Mouse (Mus musculus) heart, adult 2 months (tissue): ENCODE results near the gene Enah. TPM values are rescaled to one million over a fixed set of nuclear protein-coding genes. Genes with fewer than 3 reads are reported as not detected.

Experiments used
- DNase-seq, 2 experiments: peaks; one replicate each; pipeline ENCODE4 v3.0.0; 2021
- H3K27ac ChIP-seq: fragments of 200-600 bp; 2 replicates; pipeline ENCODE4 v1.8.1; 2022
- H3K27me3 ChIP-seq: fragments of 200-500 bp; 2 replicates; pipeline ENCODE4 v1.6.1; 2012; ENCODE audit warnings: mild to moderate bottlenecking, low read length, inconsistent platforms, mixed read lengths; ENCODE audit not compliant: control insufficient read depth, insufficient read depth
- H3K36me3 ChIP-seq: fragments of 200-500 bp; 2 replicates; pipeline ENCODE4 v1.6.1; 2012; ENCODE audit warnings: low read length, inconsistent platforms; ENCODE audit not compliant: control insufficient read depth, insufficient read depth
- H3K4me1 ChIP-seq: fragments of 200-500 bp; 2 replicates; pipeline ENCODE4 v1.6.1; 2011; ENCODE audit warnings: low read length; ENCODE audit not compliant: control insufficient read depth, insufficient read depth
- H3K4me3 ChIP-seq: fragments of 200-600 bp; 2 replicates; pipeline ENCODE4 v1.8.1; 2022
- H3K79me2 ChIP-seq: fragments of 200-500 bp; replicated peaks from 2 replicates; pipeline ENCODE4 v1.6.1; 2012; ENCODE audit warnings: mild to moderate bottlenecking, inconsistent platforms, low read length, moderate library complexity, mixed read lengths; ENCODE audit not compliant: control insufficient read depth, insufficient read depth
- H3K9ac ChIP-seq: fragments of 200-500 bp; 2 replicates; pipeline ENCODE4 v1.6.1; 2012; ENCODE audit warnings: low read depth, mild to moderate bottlenecking, control low read depth, inconsistent platforms, low read length, mixed read lengths
- CTCF ChIP-seq: fragments of 200-600 bp; IDR thresholded peaks from 2 replicates; pipeline ENCODE4 v1.8.1; 2022; ENCODE audit warnings: antibody characterized with exemption, mild to moderate bottlenecking, moderate library complexity
- EP300 ChIP-seq: fragments of 200-500 bp; IDR thresholded peaks from 2 replicates; pipeline ENCODE4 v1.6.1; 2011; ENCODE audit warnings: low read depth, low read length, control low read depth; ENCODE audit not compliant: insufficient read depth
- POLR2A ChIP-seq: fragments of 200-500 bp; IDR thresholded peaks from 2 replicates; pipeline ENCODE4 v1.6.1; 2011; ENCODE audit warnings: mild to moderate bottlenecking, low read depth, low read length, control low read depth; ENCODE audit not compliant: insufficient read depth
- WGBS: fragments of 180-500 bp; shearing (Covaris S2); methylation state at CpG from one replicate; pipeline ENCODE4 v1.1.7; 2018; 5-methylcytosine and 5-hydroxymethylcytosine counted together
- intact Hi-C: fragments of 180-260 bp; cut with DNase I; formaldehyde crosslinking; loops from one replicate; pipeline ENCODE4 v1.15.1; 2025
- polyA plus RNA-seq: library from polyadenylated mRNA; depleted of rRNA; stranded (reverse); fragments of >200 nt; gene quantifications from 2 replicates; pipeline ENCODE4 v1.2.3, GENCODE M21; 2012
- total RNA-seq, 2 experiments: library from RNA; stranded (reverse); gene quantifications; 2 replicates each; pipeline ENCODE4 v1.2.3; 2021

Gene Enah
- total and polyA plus RNA-seq, 3 experiments, result 28.3 to 124 (median 101) TPM

GRCm38 (mm10) chr1:182061203-182061602 is 41.4 kb upstream of the Enah start:
- no peak overlapping the region for H3K9ac ChIP-seq
- DNase-seq, result no peak
- H3K27me3 ChIP-seq, result no peaks in the 10 kb centered on the region
- H3K36me3 ChIP-seq, result no peaks in the 10 kb centered on the region
- no peak overlapping the region for H3K27ac ChIP-seq
- H3K4me3 ChIP-seq, result no peak overlapping the region
- TF ChIP-seq POLR2A, result no peak
- TF ChIP-seq CTCF, result no peak
- TF ChIP-seq EP300, result no peak
- intact Hi-C loops, result no loop called here
- no peaks in the 10 kb centered on the region for H3K79me2 ChIP-seq
- 84% methylated on average over 4 of the region's 4 CpGs for WGBS
- no peaks in the 10 kb centered on the region for H3K4me1 ChIP-seq

- Histone ChIP-seq H3K79me2 (no peaks in the 10 kb centered on the region), H3K4me1 (no peaks in the 10 kb centered on the region), H3K27ac (no peak overlapping the region), H3K27me3 (no peaks in the 10 kb centered on the region), H3K9ac (no peak overlapping the region), H3K4me3 (no peak overlapping the region), H3K36me3 (no peaks in the 10 kb centered on the region)
- no peak for TF ChIP-seq EP300
- TF ChIP-seq CTCF, result no peak
- TF ChIP-seq POLR2A, result no peak
- no peak for DNase-seq
- 83% methylated on average over 5 of the region's 5 CpGs for WGBS
- intact Hi-C loops, result no loop called here
These were observed 40.0 kb upstream of the Enah start for GRCm38 (mm10) chr1:182059806-182060205.

- H3K79me2 ChIP-seq, result no peaks in the 10 kb centered on the region
- H3K27me3 ChIP-seq, result no peaks in the 10 kb centered on the region
These were observed 38.2 kb upstream of the Enah start for GRCm38 (mm10) chr1:182057998-182058397.

GRCm38 (mm10) chr1:182055122-182055521 is 35.3 kb upstream of the Enah start:
- TF ChIP-seq POLR2A (no peak), CTCF (no peak), EP300 (no peak)
- H3K4me3 ChIP-seq, result no peak overlapping the region
- H3K79me2 ChIP-seq, result no peaks in the 10 kb centered on the region
- intact Hi-C loops, result no loop called here
- WGBS, result 54% methylated on average over 9 of the region's 9 CpGs
- H3K4me1 ChIP-seq, result peaks cover 1% of the 10 kb centered on the region; the same call in 1 of the 2 replicates
- H3K27ac ChIP-seq, result no peak overlapping the region
- H3K27me3 ChIP-seq, result no peaks in the 10 kb centered on the region
- H3K9ac ChIP-seq, result no peak overlapping the region
- no peaks in the 10 kb centered on the region for H3K36me3 ChIP-seq
- no peak for DNase-seq

More at GRCm38 (mm10) chr1:182057998-182058397, 38.2 kb upstream of the Enah start:
- Histone ChIP-seq H3K36me3 (no peaks in the 10 kb centered on the region), H3K9ac (no peak overlapping the region), H3K27ac (no peak overlapping the region), H3K4me3 (no peak overlapping the region), H3K4me1 (no peaks in the 10 kb centered on the region)
- no peak for DNase-seq
- intact Hi-C loops, result no loop called here
- WGBS, result 82% methylated on average over 6 of the region's 6 CpGs
- no peak for TF ChIP-seq POLR2A

GRCm38 (mm10) chr1:182054651-182055050 is 34.9 kb upstream of the Enah start:
- H3K36me3 ChIP-seq, result no peaks in the 10 kb centered on the region
- H3K4me1 ChIP-seq, result peaks cover 1% of the 10 kb centered on the region; the same call in 1 of the 2 replicates
- no peaks in the 10 kb centered on the region for H3K27me3 ChIP-seq
- H3K27ac ChIP-seq, result no peak overlapping the region
- intact Hi-C loops, result no loop called here
- no peak overlapping the region for H3K9ac ChIP-seq
- 78% methylated on average over 6 of the region's 6 CpGs for WGBS
- no peak overlapping the region for H3K4me3 ChIP-seq
- no peaks in the 10 kb centered on the region for H3K79me2 ChIP-seq
- TF ChIP-seq POLR2A, result no peak
- DNase-seq, result no peak

- H3K36me3 ChIP-seq, result no peaks in the 10 kb centered on the region
- H3K9ac ChIP-seq, result no peak overlapping the region
- TF ChIP-seq POLR2A (no peak), CTCF (no peak), EP300 (no peak)
- no peaks in the 10 kb centered on the region for H3K27me3 ChIP-seq
- H3K27ac ChIP-seq, result no peak overlapping the region
- H3K4me1 ChIP-seq, result peaks cover 1% of the 10 kb centered on the region; the same call in 1 of the 2 replicates
- intact Hi-C loops, result no loop called here
- no peak for DNase-seq
- no peaks in the 10 kb centered on the region for H3K79me2 ChIP-seq
- H3K4me3 ChIP-seq, result no peak overlapping the region
- WGBS, result 70% methylated on average over 10 of the region's 10 CpGs
These were observed 33.2 kb upstream of the Enah start for GRCm38 (mm10) chr1:182052973-182053372.
